Mouse (Mus musculus): ENCODE results near the gene Adra1b. TPM values are rescaled to one million over a fixed set of nuclear protein-coding genes. Genes with fewer than 3 reads are reported as not detected.

The Adra1b gene
- 3.4 and 3.9 TPM in 2 replicates for polyA plus RNA-seq (2015; fragmentation: Nextera tagmentation; extraction: Ambion mirVana)

DNA sequence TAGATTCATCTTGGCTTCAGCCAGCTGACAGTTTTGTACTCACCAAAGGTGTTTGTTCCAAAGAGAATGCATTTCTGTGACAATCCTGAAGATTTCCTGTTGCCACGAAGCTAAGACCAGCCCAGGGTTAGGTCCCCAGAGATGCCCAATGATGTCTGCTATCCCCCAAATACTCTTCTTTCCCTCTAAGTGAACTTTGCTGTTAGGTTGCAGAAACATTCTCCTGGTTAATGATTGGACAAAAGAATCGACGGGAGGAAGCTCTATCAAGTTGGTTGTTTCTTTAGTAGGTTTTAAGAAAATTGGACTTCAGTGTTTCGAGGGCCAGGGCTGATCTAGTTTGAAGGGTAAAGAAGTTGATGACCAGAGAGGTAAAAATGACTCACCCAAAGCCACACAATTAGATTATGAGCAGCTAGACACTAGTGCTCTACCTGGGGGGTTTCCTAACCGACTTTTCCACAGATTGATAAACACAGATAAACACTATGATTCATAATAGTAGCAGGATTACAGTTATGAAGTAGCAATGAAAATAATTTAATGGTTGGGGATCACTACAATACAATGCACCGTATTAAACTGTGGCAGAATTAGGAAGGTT lies at the start of gene Adra1b:
Gene Adra1b (minus strand): TSS at position 160 of the 604 bp plus-strand sequence.
- Histone ChIP-seq H3K4me3 (no peak within 1 kb of the TSS), H3K27ac (replicated peaks) (no peak within 1 kb of the TSS), H3K9me3 (no peaks in the 10 kb centered on the region), H3K4me2 (no peak within 1 kb of the TSS), H3K27me3 (no peaks in the 10 kb centered on the region), H3K4me1 (replicated peaks) (no peaks in the 10 kb centered on the region), H3K36me3 (no peaks in the 10 kb centered on the region), H3K9ac (no peak within 1 kb of the TSS)
- ATAC-seq (ENCODE audit: low read depth): no peak
- WGBS: 87% methylated on average over 6 of the region's 6 CpGs

DNA sequence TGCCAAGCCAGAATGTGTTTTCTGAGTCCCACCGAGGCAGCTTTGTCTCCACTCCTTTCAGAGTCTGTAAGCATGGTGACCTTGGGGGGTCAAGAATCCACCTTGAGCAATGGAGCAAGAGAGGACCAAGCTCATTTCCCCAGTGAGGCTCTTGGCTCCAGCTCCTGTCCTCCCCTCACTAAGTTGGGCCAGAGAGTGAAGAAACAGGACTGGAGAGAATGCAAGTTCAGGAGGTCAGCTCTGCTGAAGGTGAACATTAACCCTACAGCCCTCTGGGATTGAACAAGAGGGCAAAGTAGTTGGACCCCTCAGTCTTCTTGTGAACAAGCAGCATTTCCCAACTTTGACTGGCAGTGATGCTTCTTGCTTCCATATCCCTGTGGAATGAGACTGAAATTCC lies 49.3 kb upstream of the Adra1b start:
- Histone ChIP-seq H3K9me3 (no peaks in the 10 kb centered on the region; the same call in 1 of the 2 replicates), H3K36me3 (no peaks in the 10 kb centered on the region), H3K9ac (no peak overlapping the region), H3K27ac (replicated peaks) (no peak overlapping the region), H3K27me3 (no peaks in the 10 kb centered on the region), H3K4me3 (no peak overlapping the region), H3K4me2 (no peak overlapping the region), H3K4me1 (replicated peaks) (no peaks in the 10 kb centered on the region)
- WGBS: 88% methylated on average over 1 of the region's 1 CpGs
- no peak for ATAC-seq (ENCODE audit: low read depth)

DNA sequence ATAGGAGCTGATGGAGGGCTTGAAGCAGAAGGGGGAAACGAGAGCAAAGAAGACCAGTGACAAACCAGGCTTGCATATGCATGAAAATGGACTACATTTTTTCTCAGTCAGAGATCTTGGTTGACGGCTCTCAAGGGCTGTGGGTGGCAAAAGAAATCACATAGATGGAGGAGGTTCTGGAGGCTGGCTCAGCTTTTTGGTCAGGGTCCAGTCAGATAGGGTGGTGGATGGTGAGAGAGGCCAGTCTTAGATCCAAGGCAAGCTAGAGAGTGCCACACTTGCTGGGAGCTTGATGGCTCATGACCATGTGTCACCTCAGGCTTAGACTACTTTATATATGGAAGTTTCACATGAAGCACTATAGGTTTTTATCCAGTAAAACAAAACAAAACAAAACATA lies 42.8 kb upstream of the Adra1b start:
- Histone ChIP-seq H3K9me3 (no peaks in the 10 kb centered on the region), H3K27me3 (no peaks in the 10 kb centered on the region), H3K4me2 (no peak overlapping the region), H3K27ac (replicated peaks) (no peak overlapping the region), H3K4me1 (replicated peaks) (no peaks in the 10 kb centered on the region), H3K36me3 (no peaks in the 10 kb centered on the region), H3K9ac (no peak overlapping the region), H3K4me3 (no peak overlapping the region)
- ATAC-seq (ENCODE audit: low read depth): no peak
- 81% methylated on average over 2 of the region's 2 CpGs for whole genome bisulfite sequencing

DNA sequence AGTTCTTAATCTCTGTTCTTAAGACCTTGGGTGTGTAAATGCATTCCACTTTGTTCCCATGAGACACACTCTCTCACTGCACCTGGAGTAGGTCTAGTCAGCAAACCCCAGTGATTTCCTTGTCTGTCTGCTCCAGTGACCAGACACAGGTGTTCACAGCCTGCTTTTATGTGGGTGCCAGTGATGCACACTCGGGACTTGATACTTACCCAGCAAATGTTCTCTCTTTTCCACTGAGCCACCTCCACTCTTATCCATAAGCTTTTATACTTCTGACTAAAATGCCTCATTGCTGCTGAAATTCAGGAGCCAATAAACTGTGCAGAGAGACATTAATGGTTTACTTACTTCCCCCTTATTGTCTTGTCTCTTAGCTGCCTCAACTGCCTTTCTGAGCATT lies 42.2 kb upstream of the Adra1b start:
- Histone ChIP-seq H3K4me1 (replicated peaks) (no peaks in the 10 kb centered on the region), H3K27me3 (no peaks in the 10 kb centered on the region), H3K36me3 (no peaks in the 10 kb centered on the region), H3K9ac (no peak overlapping the region), H3K9me3 (no peaks in the 10 kb centered on the region), H3K4me3 (no peak overlapping the region), H3K4me2 (no peak overlapping the region), H3K27ac (replicated peaks) (no peak overlapping the region)
- WGBS: 89% methylated on average over 1 of the region's 1 CpGs
- ATAC-seq (ENCODE audit: low read depth): no peak

DNA sequence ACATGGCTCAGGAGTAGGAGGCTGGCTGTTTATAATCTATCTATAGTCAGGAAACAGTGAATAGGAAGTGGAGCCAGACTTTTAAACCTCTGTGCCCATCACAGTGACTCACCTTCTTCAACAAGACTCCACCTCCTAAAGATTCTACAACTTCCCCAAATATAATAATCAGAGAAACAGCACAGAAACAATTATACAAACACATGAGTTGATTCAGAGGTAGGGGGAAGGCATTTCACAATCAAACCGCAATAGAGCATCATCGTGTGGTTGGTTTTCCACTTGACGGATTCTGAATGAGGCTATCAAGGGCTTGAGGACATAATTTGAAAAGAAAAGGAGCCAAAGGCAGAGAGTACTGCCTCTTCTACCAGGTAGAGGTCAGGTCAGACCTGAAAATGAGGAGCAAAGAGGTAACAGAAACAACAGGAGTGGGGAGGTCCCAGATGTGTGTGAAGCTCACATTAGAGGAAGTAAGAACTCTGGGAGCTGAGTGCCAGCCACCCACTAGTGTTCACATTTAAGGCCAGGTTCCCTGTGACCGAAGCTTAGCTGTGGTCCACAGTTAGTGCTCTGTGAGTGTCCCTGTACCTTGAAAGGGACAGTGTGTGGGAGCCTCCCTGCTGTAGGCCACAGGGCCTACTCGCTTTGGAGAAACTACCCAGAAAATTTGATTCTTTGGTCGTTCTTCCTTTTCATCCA lies 39.6 kb upstream of the Adra1b start:
- no peak for ATAC-seq (ENCODE audit: low read depth)
- no peak overlapping the region for H3K9ac ChIP-seq
- H3K27ac ChIP-seq (replicated peaks): no peak overlapping the region
- no peaks in the 10 kb centered on the region for H3K9me3 ChIP-seq
- 85% methylated on average over 6 of the region's 6 CpGs for WGBS
- H3K4me2 ChIP-seq: no peak overlapping the region
- H3K4me1 ChIP-seq (replicated peaks): no peaks in the 10 kb centered on the region
- no peak overlapping the region for H3K4me3 ChIP-seq
- H3K36me3 ChIP-seq: no peaks in the 10 kb centered on the region
- no peaks in the 10 kb centered on the region for H3K27me3 ChIP-seq

DNA sequence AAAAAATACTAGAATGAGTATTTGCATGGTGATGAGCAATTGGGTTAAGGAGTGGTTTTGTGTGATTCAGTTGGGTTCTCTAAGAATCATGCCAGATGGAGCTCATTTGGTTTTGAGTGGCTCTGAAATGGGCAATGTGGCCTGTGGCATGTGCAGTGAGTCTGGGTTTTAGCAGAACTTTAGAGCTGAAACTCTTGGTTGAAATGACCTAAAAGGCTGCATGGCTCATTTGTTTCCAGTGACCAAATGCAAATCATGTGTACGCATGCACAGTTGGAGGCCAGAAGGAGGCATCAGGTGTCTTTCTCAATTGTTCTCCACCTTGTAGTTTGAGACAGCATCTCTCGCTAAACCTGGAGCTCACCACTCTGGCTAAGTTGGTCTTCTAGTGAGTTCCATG lies 35.0 kb upstream of the Adra1b start:
- H3K9ac ChIP-seq: no peak overlapping the region
- no peak overlapping the region for H3K27ac ChIP-seq (replicated peaks)
- H3K4me1 ChIP-seq (replicated peaks): no peaks in the 10 kb centered on the region
- WGBS: 89% methylated on average over 2 of the region's 2 CpGs
- no peaks in the 10 kb centered on the region for H3K36me3 ChIP-seq
- no peak overlapping the region for H3K4me2 ChIP-seq
- no peaks in the 10 kb centered on the region for H3K9me3 ChIP-seq
- ATAC-seq (ENCODE audit: low read depth): no peak
- H3K4me3 ChIP-seq: no peak overlapping the region
- no peaks in the 10 kb centered on the region for H3K27me3 ChIP-seq

DNA sequence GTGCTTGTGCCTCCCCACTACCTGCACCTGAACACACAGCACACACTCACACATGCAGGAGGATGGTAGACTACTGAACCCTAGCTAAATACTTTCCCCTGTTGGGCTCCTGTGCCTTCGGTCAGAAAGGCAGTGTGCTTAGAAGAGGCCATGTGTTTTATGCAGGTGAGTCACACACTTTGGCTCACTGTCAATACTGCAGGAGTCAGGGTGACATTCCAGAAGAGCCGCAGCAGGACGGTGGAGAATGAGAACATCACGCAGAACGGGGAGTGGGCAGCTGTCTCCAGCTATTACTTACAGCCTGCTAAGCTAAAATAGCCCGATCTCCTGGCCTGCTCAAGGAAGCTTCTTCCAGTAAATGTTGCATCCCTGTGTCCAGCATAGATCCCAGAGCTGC lies 32.5 kb upstream of the Adra1b start:
- Histone ChIP-seq H3K36me3 (no peaks in the 10 kb centered on the region), H3K4me1 (replicated peaks) (no peaks in the 10 kb centered on the region), H3K9ac (no peak overlapping the region), H3K27ac (replicated peaks) (no peak overlapping the region), H3K9me3 (no peaks in the 10 kb centered on the region), H3K4me3 (no peak overlapping the region), H3K27me3 (no peaks in the 10 kb centered on the region), H3K4me2 (no peak overlapping the region)
- ATAC-seq (ENCODE audit: low read depth): no peak
- 89% methylated on average over 6 of the region's 6 CpGs for WGBS

DNA sequence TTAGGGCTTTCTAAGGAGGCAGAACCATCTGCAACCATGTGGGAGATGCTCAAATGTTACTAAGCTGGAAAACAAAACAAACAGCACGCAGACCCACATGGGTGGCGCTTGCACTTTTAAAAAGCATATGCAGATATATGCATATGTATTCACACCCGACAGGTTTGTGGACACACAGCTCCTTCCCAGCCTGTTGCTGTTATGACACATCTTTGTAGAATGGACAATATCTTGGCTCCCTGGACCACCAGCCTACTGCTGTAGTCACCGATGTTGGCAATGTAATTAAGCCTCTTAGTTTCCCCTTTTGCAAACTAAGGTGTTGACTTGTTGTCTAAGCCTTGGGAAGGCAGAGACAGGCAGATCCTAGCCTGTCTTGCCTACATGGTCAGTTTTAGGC lies 32.0 kb upstream of the Adra1b start:
- Histone ChIP-seq H3K4me1 (replicated peaks) (no peaks in the 10 kb centered on the region), H3K9me3 (no peaks in the 10 kb centered on the region), H3K36me3 (no peaks in the 10 kb centered on the region), H3K27me3 (no peaks in the 10 kb centered on the region), H3K4me3 (no peak overlapping the region), H3K9ac (no peak overlapping the region), H3K27ac (replicated peaks) (no peak overlapping the region), H3K4me2 (no peak overlapping the region)
- ATAC-seq (ENCODE audit: low read depth): no peak
- 92% methylated on average over 4 of the region's 4 CpGs for WGBS

DNA sequence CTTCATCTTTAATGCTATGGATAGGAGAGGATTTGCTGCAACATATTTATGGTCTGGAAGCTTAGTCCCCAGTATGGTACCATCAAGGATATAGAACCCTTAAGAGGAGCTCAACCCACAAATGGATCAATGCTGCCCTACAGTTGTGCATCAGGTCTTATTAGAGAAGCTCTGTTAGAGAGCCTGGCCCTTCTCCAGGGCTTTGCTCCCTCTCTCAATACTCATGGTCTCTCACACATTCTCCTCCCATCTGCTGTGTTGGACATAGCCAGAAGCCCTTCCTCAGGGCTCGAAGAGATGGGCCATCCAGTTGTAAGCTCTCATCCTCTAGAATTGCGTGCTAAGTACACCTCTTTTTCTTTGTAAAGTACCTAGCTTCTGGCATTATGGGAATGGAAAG lies 29.2 kb upstream of the Adra1b start:
- Histone ChIP-seq H3K4me3 (no peak overlapping the region), H3K27ac (replicated peaks) (no peak overlapping the region), H3K9ac (no peak overlapping the region), H3K4me2 (no peak overlapping the region), H3K4me1 (replicated peaks) (peaks cover 8% of the 10 kb centered on the region; the same call in 1 of the 2 replicates), H3K27me3 (no peaks in the 10 kb centered on the region), H3K9me3 (no peaks in the 10 kb centered on the region), H3K36me3 (no peaks in the 10 kb centered on the region)
- 89% methylated on average over 2 of the region's 2 CpGs for WGBS
- ATAC-seq (ENCODE audit: low read depth): no peak

DNA sequence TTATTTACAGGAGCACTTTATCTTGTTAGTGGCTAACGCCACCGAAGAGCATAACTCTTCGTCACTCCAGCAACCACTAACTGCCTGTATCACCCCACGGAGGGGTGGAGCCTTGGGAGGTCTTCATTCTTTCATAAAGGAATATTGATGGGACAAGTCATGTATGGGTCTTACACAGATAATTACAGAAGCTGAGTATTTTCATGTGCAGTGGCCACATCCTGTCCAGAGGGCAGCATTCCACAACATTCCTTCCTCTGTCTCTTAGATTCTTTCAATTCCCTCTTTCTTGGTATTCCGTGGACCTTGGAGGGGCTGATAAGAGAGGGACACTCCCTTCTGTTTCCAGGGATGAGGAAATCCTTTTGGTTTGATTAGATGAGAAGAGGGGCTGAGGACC lies 28.7 kb upstream of the Adra1b start:
- no peak overlapping the region for H3K9ac ChIP-seq
- H3K27ac ChIP-seq (replicated peaks): no peak overlapping the region
- no peak overlapping the region for H3K4me2 ChIP-seq
- 80% methylated on average over 5 of the region's 5 CpGs for WGBS
- H3K9me3 ChIP-seq: no peaks in the 10 kb centered on the region
- H3K27me3 ChIP-seq: no peaks in the 10 kb centered on the region
- H3K4me1 ChIP-seq (replicated peaks): peaks cover 8% of the 10 kb centered on the region; the same call in 1 of the 2 replicates
- H3K36me3 ChIP-seq: no peaks in the 10 kb centered on the region
- no peak for ATAC-seq (ENCODE audit: low read depth)
- no peak overlapping the region for H3K4me3 ChIP-seq

DNA sequence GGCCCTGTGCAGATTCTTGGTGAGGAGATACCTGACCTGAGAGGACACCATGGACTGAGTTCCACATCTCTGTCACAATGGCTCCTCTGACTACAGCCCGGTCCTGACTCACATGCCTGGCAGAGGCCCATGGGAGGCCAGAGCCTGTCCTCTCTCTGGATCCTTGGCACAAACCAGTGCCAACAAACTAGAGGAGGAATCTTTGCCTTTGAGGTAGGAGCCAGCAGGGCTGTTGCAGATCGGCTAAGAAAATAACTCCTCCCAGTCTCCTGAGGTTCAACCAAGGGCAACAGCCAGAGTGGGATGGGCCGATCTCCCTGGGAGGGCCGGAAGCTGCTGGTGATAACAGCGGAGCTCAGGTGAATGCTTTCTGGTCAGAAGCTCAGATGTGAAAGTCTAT lies 28.2 kb upstream of the Adra1b start:
- ATAC-seq (ENCODE audit: low read depth): no peak
- Histone ChIP-seq H3K36me3 (no peaks in the 10 kb centered on the region), H3K4me3 (no peak overlapping the region), H3K27me3 (no peaks in the 10 kb centered on the region), H3K4me2 (no peak overlapping the region), H3K4me1 (replicated peaks) (peaks cover 8% of the 10 kb centered on the region; the same call in 1 of the 2 replicates), H3K27ac (replicated peaks) (no peak overlapping the region), H3K9ac (no peak overlapping the region), H3K9me3 (no peaks in the 10 kb centered on the region)
- WGBS: 65% methylated on average over 5 of the region's 5 CpGs

DNA sequence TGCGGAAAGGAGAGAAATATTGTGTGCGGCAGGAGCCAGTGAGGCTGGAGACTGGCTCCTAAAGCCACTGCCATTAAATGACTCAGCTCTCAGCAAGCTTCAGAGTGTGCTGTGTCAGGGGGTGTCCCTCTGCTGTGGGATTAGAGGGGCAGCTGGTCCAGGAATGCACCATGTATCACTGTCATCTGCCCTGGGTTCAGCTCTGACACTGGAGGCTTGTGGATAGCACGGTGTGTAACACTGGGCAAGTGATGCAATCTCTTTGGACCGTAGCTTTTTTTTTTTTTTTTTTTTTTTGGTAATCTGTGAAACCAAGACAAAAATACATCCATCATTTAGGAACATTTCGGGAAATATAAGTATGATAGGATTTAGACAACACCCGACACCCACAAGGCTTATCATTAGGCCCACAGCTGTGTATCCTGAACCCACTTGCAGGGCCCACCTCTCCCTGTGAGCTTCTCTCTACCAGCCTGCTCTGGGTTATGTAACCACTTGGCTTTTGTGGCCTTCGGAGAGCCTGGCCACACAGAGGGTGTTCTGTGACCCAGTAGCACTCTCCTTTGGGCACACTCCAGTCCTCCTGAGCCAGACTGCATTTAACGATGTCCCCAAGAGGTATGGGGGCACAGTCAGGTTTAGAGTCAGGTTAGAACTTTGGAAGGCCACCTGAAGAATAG lies 26.3 kb upstream of the Adra1b start:
- Histone ChIP-seq H3K4me3 (no peak overlapping the region), H3K27ac (replicated peaks) (no peak overlapping the region), H3K4me1 (replicated peaks) (peaks cover 8% of the 10 kb centered on the region; the same call in 1 of the 2 replicates), H3K9ac (no peak overlapping the region), H3K9me3 (no peaks in the 10 kb centered on the region), H3K27me3 (no peaks in the 10 kb centered on the region), H3K36me3 (no peaks in the 10 kb centered on the region), H3K4me2 (no peak overlapping the region)
- 84% methylated on average over 8 of the region's 8 CpGs for WGBS
- 0 out of 2 replicates have a peak, but pooled peaks have one; percentile 8 for ATAC-seq (ENCODE audit: low read depth)
